ENCODE assay signal across 8 mouse cellular contexts in genomic region chr1:132306160-132306559, GRCm38 (mm10). TPM values are rescaled to one million over a fixed set of nuclear protein-coding genes. Genes with fewer than 3 reads are reported as not detected.
DNase-seq lines count a peak whose midpoint lies in the region; ATAC-seq and TF ChIP-seq lines count a peak whose summit lies in the region.
"Had no signal": no experiment of that assay in that cellular context is flagged by ENCODE, and none has a peak within 500 bp of the region (broad histone marks: within the 10 kb centered on the region; RNA-seq: fewer than 3 reads in every experiment).

No protein-coding gene starts in this region.

- peak; percentile 56 for DNase-seq in 416B (ENCODE audit: low read depth)
- peak; percentile 32 for DNase-seq in CH12.LX (ENCODE audit: extremely low read depth)
- DNase-seq in cerebellum, postnatal 14 days: peak; percentile 78 to 83
- peak; percentile 47 to 53 for DNase-seq in left cerebral cortex, postnatal 25 days (ENCODE audit: low spot score in 2 of 2)
- DNase-seq in right cerebral cortex, postnatal 14 days: peak; percentile 59

- no peaks in the 10 kb centered on the region for H3K9me3 ChIP-seq in hindbrain, embryonic 12.5 days (replicated peaks)
- H3K9me3 ChIP-seq in hindbrain, embryonic 13.5 days: no peaks in the 10 kb centered on the region
- no peaks in the 10 kb centered on the region for H3K9me3 ChIP-seq in CH12.LX (replicated peaks; ENCODE audit: low read length)
- H3K9me3 ChIP-seq: limb, embryonic 13.5 days had no signal

- TF ChIP-seq RAD21 in CH12.LX (IDR thresholded peaks at IDR 0.05; ENCODE audit: low read depth, low read length): peak; percentile 63

- no peak overlapping the region for H3K27ac ChIP-seq in hindbrain, embryonic 12.5 days
- H3K27ac ChIP-seq in hindbrain, embryonic 13.5 days: no peak overlapping the region
- H3K27ac ChIP-seq in CH12.LX (ENCODE audit: insufficient read depth, low read depth): no peak overlapping the region
- H3K27ac ChIP-seq: limb, embryonic 13.5 days had no signal

- dilution Hi-C loops in CH12.LX (cut with MboI; ENCODE audit: extremely low pct_ligation_motif_present, extremely low pct_unique_long_range_greater_than_20kb, low sequenced_read_pairs): no loop called here

- ATAC-seq in hindbrain, embryonic 12.5 days (ENCODE audit: low FRiP score): peak; percentile 20; the same call in 1 of the 2 replicates
- no peak for ATAC-seq in hindbrain, embryonic 13.5 days (ENCODE audit: low FRiP score)

- 0 out of 2 replicates have a peak, but pooled peaks cover 4% of the 10 kb centered on the region for H3K4me1 ChIP-seq in hindbrain, embryonic 12.5 days
- peaks cover 10% of the 10 kb centered on the region; the same call in 1 of the 2 replicates for H3K4me1 ChIP-seq in hindbrain, embryonic 13.5 days (replicated peaks)
- peaks cover 0 to 7% of the 10 kb centered on the region in 2 experiments for H3K4me1 ChIP-seq in CH12.LX (ENCODE audit: control insufficient read depth in 1 of 2, insufficient read depth in 2 of 2)

- no peaks in the 10 kb centered on the region for H3K36me3 ChIP-seq in hindbrain, embryonic 12.5 days
- H3K36me3 ChIP-seq in hindbrain, embryonic 13.5 days: 0 out of 2 replicates have a peak, but pooled peaks cover 6% of the 10 kb centered on the region
- H3K36me3 ChIP-seq in CH12.LX (replicated peaks in 1 of 2; ENCODE audit: control insufficient read depth in 1 of 2, insufficient read depth in 1 of 2, low read length in 1 of 2): no peaks in the 10 kb centered on the region
- H3K36me3 ChIP-seq: limb, embryonic 13.5 days had no signal

- H3K4me3 ChIP-seq in hindbrain, embryonic 12.5 days: no peak overlapping the region
- no peak overlapping the region for H3K4me3 ChIP-seq in hindbrain, embryonic 13.5 days
- no peak overlapping the region for H3K4me3 ChIP-seq in CH12.LX (replicated peaks in 1 of 3; ENCODE audit: low read depth in 2 of 3, low read length in 2 of 3, poor library complexity in 1 of 3)
- H3K4me3 ChIP-seq: limb, embryonic 13.5 days had no signal

- H3K79me2 ChIP-seq in CH12.LX (replicated peaks; ENCODE audit: control insufficient read depth, extremely low read depth, insufficient read depth, poor library complexity, severe bottlenecking): no peaks in the 10 kb centered on the region

- in situ Hi-C loops in CH12.LX (cut with MboI; ENCODE audit: low pct_ligation_motif_present, low pct_unique_long_range_greater_than_20kb, low sequenced_read_pairs): loop anchor here (10.0 kb wide), 1 partner anchor 51 kb away; no protein-coding TSS in a partner anchor

- TF ChIP-seq POLR2A in CH12.LX (IDR thresholded peaks at IDR 0.05; ENCODE audit: low read depth, low read length): no peak

- 33% methylated on average over 4 of the region's 4 CpGs for WGBS in hindbrain, embryonic 12.5 days
- WGBS in hindbrain, embryonic 13.5 days: 40% methylated on average over 4 of the region's 4 CpGs

- no peak overlapping the region for H3K4me2 ChIP-seq in hindbrain, embryonic 12.5 days (replicated peaks)
- H3K4me2 ChIP-seq in hindbrain, embryonic 13.5 days: no peak overlapping the region
- H3K4me2 ChIP-seq in CH12.LX (ENCODE audit: insufficient read depth, low read depth, poor library complexity, severe bottlenecking): no peak overlapping the region
- H3K4me2 ChIP-seq: limb, embryonic 13.5 days had no signal

- peaks cover 12% of the 10 kb centered on the region for H3K27me3 ChIP-seq in hindbrain, embryonic 12.5 days
- H3K27me3 ChIP-seq in hindbrain, embryonic 13.5 days: peaks cover 8% of the 10 kb centered on the region; the same call in 1 of the 2 replicates
- peaks cover 68% of the 10 kb centered on the region for H3K27me3 ChIP-seq in CH12.LX (replicated peaks)

- no peak overlapping the region for H3K9ac ChIP-seq in hindbrain, embryonic 12.5 days
- H3K9ac ChIP-seq in hindbrain, embryonic 13.5 days: no peak overlapping the region
- H3K9ac ChIP-seq in CH12.LX (ENCODE audit: insufficient read depth, low read depth): no peak overlapping the region
- H3K9ac ChIP-seq: limb, embryonic 13.5 days had no signal

- intact Hi-C loops in left cerebral cortex, postnatal 25 days (cut with DNase I): loop anchor here (2.0 to 5.0 kb wide), 3 partner anchors 69 to 185 kb away; no protein-coding TSS in a partner anchor

- TF ChIP-seq EP300 in CH12.LX (IDR thresholded peaks at IDR 0.05; ENCODE audit: low read length): no peak

- peak; percentile 55 to 82 for TF ChIP-seq CTCF in CH12.LX (conservative IDR thresholded peaks at IDR 0.05 in 1 of 2, IDR thresholded peaks at IDR 0.05 in 1 of 2; ENCODE audit: low read depth in 2 of 2, low read length in 2 of 2)

TF ChIP-seq in CH12.LX, 34 proteins besides CTCF, POLR2A, EP300 and RAD21:
- TF ChIP-seq TCF12 (IDR thresholded peaks at IDR 0.05; ENCODE audit: low read depth, low read length) (no peak), SMC3 (IDR thresholded peaks at IDR 0.05; ENCODE audit: low read depth, low read length) (peak; percentile 68)

RNA-seq across cellular contexts. Expression of gene Klhdc8a, which starts 7.7 kb away (rescaled TPM):
- polyA plus RNA-seq in hindbrain, embryonic 12.5 days (2016; fragmentation: Nextera tagmentation; extraction: Ambion mirVana): 5.1 and 5.3 TPM in 2 replicates
- polyA plus RNA-seq in hindbrain, embryonic 13.5 days (2015; fragmentation: Nextera tagmentation; extraction: Ambion mirVana): 5.1 and 5.4 TPM in 2 replicates
- total RNA-seq in CH12.LX (2012; rRNA removed) (not detected in 2 replicates), CH12.LX (2014; rRNA removed) (not detected in 2 replicates)
- polyA plus RNA-seq in CH12.LX (2012; ENCODE audit: insufficient read length, low read depth): not detected in 2 replicates
- total RNA-seq in left cerebral cortex, postnatal 25 days (2021): 10 to 100 TPM; 11.3 to 14.1 TPM

RNA-seq across cellular contexts. Expression of gene Nuak2, which starts 9.8 kb away (rescaled TPM):
- 29.7 and 30.0 TPM in 2 replicates for polyA plus RNA-seq in hindbrain, embryonic 12.5 days (2016; fragmentation: Nextera tagmentation; extraction: Ambion mirVana)
- 17.6 and 22.5 TPM in 2 replicates for polyA plus RNA-seq in hindbrain, embryonic 13.5 days (2015; fragmentation: Nextera tagmentation; extraction: Ambion mirVana)
- total RNA-seq in CH12.LX (2012; rRNA removed): 0.25 and 0.30 TPM in 2 replicates
- total RNA-seq in CH12.LX (2014; rRNA removed): not detected in 2 replicates
- not detected in 2 replicates for polyA plus RNA-seq in CH12.LX (2012; ENCODE audit: insufficient read length, low read depth)
- under 1 TPM; 0.94 to 0.96 TPM for total RNA-seq in left cerebral cortex, postnatal 25 days (2021)

Comparison
In these comparisons a context has a peak if more than half of its experiments do, and no peak if none do; other contexts are left out.
1. RNA of gene Nuak2, which starts 9.8 kb away (polyA plus RNA-seq): 29.7 to 30.0 TPM in hindbrain, embryonic 12.5 days and 17.6 to 22.5 TPM in hindbrain, embryonic 13.5 days; not detected in CH12.LX; every median in the first group is over 10 times any median in the second.
2. Peak in every context shown above with its lines, with median percentiles within 50 percentile points of each other: DNase-seq.